Mouse (Mus musculus): ENCODE data around the gene Gm8922. TPM values are rescaled to one million over a fixed set of nuclear protein-coding genes. Genes with fewer than 3 reads are reported as not detected.
"Not testable (repeated sequence)": the region's sequence is repeated elsewhere in the genome, so short reads cannot be mapped to it uniquely, and the experiment has no call there.

Gene Gm8922
- polyA plus RNA-seq (2015; fragmentation: Nextera tagmentation; extraction: Ambion mirVana) = not detected in 2 replicates

- not testable (repeated sequence) for H3K9me3 ChIP-seq; H3K4me2 ChIP-seq; H3K4me3 ChIP-seq; ATAC-seq (ENCODE audit: insufficient number of reproducible peaks, insufficient read depth, low FRiP score, low TSS enrichment, low read depth); H3K27ac ChIP-seq; H3K27me3 ChIP-seq; H3K9ac ChIP-seq; H3K4me1 ChIP-seq; H3K36me3 ChIP-seq
- no CpG with 5 or more reads among the region's 2 CpGs for WGBS
These were observed at the start of gene Gm8922 for GRCm38 (mm10) chr5:11681659-11682058. Gene Gm8922, plus strand, starts transcription at chr5:11681959.

Other genes starting within 250 kb of the Gm8922 start
- not detected in 2 replicates for gene Gm8906, start 179.3 kb upstream of the Gm8922 start, polyA plus RNA-seq (2015; fragmentation: Nextera tagmentation; extraction: Ambion mirVana)
- not detected in 2 replicates for gene Gm6460, start 87.0 kb upstream of the Gm8922 start, polyA plus RNA-seq (2015; fragmentation: Nextera tagmentation; extraction: Ambion mirVana)
- not detected in 2 replicates for gene Gm8926, start 88.6 kb downstream of the Gm8922 start, polyA plus RNA-seq (2015; fragmentation: Nextera tagmentation; extraction: Ambion mirVana)
- not detected in 2 replicates for gene Gm6465, start 163.6 kb downstream of the Gm8922 start, polyA plus RNA-seq (2015; fragmentation: Nextera tagmentation; extraction: Ambion mirVana)
- not detected in 2 replicates for gene 4933402N22Rik, start 236.1 kb downstream of the Gm8922 start, polyA plus RNA-seq (2015; fragmentation: Nextera tagmentation; extraction: Ambion mirVana)